Mouse (Mus musculus): ENCODE data around the gene Samd15.
"Not testable (repeated sequence)": the region's sequence is repeated elsewhere in the genome, so short reads cannot be mapped to it uniquely, and the experiment has no call there.

Gene Samd15

DNA sequence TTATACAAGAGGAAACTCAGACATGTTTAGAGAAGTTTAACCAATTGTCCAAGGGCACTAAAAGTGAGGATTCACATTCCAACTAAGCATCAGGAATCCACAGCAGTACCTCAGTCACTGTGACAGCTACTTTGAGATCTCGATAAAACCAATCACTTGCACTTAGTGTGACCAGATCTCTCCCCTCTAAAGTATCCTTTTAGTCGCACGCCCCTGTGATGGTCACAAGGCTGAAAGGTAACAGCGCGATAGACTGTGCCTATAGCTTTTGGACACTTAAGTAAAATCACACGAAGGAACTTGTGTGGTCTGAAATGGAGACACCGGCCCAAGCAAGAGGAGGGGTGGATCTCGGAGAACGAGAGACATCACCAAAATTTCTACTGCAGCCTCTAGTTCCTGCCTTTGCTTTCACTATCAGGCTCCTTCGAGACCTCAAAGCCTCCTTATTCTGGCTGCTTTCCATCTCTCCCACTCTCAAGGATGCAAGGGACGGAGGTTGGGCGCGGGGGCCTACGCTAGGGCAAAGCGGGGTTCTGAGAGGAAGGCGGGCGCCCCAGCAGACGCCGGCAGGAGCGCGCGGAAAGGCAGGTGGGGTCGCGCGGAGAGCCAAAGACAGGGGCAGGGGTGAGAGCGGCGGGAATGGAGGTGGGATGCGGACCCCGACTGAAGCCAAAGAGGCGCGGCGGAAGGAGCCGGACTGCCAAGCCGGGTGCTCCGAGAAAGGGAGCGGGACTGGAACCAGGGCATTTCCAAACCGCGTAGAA lies at the start of gene Samd15:
Gene Samd15 (plus strand): TSS at position 518 of the 767 bp plus-strand sequence.
- DNase-seq (ENCODE audit: low spot score in 2 of 2): peak in 1 of 2 experiments; percentile 18

DNA sequence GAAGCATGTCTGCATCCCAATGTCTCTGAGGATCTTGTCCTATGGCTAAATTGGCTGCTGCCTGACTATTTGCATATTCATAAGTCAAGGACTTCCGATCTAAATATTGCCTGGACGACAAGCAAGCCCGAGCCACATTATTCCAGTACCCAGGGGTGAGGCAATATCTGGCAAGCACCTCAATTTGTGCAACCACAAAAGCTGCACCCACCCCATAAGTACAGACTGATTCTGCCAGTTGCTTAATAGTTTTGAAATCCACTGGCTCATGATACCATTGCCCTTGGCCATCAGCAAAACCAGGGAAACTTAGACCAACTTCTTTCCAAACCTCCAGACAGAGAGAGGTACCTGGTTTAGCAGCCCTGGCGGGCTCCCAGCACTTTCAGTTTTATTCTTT lies 45.1 kb upstream of the Samd15 start:
- not testable (repeated sequence) for DNase-seq (ENCODE audit: low spot score in 2 of 2)

DNA sequence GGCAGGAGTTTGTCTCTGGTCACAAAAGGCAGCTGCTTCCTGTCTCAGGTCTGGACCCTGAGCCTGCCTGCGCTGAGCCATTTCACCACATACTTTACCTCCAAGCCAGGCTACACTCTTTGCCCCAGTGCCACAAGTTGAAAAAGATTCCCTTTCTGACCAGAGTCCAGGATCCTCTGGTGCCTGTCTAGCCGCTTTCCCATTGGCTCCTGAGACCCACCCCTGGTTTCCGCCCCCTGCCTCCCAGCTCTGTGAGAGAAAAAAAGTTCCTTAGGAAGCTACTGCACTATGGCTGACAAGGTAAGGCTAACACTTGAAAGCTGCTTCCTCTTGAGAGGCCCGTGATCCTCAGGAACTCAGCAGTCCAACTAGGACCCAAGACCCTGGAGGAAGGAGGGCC lies 42.2 kb upstream of the Samd15 start:
- no peak for DNase-seq (ENCODE audit: low spot score in 2 of 2)

DNA sequence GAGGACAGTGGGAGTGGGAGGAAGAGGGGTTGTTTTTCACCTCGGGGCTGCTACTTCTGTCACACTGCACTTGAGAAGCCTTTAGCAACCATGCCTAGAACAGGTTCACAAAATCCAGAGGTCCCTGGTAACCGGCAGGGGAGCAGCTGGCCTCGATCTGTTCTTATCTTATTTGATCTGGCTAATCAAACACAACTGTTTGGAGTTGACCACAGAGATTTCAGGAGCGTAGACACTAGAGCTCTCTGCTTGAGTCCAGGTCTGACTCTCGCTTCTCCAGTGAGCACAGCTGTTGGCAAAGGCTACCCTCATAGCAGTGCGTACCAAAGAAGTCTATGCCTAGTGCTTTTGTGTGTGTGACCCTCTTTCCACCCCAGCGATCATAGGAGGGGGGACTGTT lies 41.4 kb upstream of the Samd15 start:
- DNase-seq (ENCODE audit: low spot score in 2 of 2): no peak

DNA sequence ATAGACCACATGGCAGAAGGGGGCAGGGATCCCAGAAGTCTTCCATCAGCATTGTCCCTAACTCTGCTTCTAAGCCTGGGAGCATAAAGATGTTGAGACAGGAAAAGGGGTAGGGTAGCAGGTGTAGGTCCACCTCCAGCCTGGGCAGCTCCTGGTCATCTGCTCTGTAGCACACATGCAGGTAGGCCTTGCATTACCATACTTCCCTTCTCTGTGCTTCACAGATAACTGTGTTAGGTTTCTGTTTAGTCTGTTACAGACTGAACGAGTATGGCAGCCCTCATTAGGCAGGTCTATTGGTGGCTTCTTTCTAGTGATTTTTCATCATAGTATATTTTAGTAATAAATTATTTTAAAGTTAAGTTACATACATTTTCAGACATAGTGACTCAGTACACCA lies 39.2 kb upstream of the Samd15 start:
- no peak for DNase-seq (ENCODE audit: low spot score in 2 of 2)

DNA sequence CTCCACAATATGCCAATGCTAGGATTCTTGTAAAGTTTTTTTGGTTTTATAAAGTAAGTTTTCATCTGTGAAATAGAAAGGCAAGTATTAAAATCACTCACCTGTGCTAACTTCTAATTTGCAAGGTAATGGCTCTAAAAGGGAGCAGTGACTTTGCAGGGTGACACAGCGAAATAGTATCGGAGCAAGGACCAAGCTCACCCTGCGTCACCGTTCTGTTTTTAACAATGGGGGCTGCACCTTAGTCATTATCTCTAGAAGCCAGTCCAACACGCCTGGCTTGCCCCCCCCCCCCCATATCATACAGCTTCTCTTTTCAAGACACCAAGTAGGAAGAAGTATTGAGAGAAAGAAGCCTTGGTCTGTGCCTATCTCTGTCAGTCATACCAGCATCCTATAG lies 38.7 kb upstream of the Samd15 start:
- DNase-seq (ENCODE audit: low spot score in 2 of 2): no peak

DNA sequence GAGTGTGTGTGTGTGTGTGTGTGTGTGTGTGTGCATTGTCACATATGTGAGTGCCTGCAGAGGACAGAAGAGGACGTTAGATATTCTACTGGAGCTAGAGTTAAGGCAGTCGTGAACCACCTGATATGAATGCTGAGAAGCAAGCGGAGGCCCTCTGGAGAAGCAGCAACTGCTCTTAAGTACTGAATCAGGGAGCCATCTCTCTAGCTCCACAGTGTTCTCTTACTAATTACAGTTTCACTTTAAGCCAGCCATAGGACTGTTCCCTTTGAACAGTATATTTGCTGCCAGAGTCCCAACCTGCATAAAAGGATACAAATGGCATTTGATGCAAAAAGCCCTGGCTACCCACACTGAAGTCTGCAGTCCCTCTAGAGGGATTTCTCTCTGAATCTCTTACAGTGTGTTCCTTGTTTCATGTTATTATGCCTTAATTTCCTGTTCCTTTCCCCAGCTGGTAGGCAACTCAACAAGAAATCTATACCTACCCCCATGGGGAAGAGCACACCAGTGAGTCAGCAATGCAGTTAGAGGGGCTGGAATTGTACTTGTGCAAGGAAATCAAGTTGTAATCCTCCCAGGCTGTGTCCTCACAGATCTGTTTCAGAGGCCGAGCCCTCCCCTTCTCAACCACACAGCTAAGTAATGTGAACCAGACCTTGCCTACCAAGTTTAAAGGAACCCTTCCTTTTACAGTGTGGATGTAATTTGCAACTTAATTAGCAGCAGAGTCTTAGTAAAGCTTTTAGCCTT lies 24.2 kb upstream of the Samd15 start:
- no peak for DNase-seq (ENCODE audit: low spot score in 2 of 2)

DNA sequence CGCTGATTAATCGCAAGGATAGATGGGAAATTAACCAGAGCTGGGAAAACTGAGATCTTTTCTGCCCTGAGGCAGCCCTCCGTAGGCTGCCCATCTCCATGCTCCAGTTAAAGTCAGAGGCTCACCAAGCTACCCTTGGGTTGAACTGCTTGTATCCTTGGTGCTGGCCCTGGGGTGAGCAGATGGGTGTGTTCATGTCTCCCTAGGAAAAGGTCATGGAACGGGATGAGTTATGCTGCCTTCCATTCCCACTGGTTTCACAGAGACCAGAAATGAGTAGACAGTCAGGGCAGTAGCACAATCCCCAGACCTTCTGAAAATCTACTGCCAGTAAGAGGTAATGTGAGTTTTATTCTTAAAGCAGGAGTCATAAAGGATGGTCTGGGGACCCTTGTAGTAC lies 21.9 kb upstream of the Samd15 start:
- DNase-seq (ENCODE audit: low spot score in 2 of 2): no peak

DNA sequence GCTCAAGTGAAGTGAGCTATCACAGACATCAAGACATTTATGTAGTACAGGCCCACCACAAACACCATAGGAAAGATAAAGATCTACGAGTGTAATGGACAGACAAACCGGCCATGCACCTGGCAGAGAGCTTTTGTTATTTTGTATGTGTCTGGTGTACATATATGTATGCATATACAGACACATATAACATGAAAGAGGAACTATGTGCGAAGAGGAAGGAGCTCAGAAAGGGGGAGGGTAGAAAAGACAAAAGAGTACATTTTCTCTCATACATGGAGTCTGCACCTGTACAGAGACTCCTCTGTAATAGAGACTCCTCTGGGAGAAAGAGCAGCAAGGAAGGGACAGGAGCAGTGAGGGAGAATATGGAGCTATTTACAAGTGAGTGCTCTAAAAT lies 6.5 kb upstream of the Samd15 start:
- DNase-seq (ENCODE audit: low spot score in 2 of 2): no peak

DNA sequence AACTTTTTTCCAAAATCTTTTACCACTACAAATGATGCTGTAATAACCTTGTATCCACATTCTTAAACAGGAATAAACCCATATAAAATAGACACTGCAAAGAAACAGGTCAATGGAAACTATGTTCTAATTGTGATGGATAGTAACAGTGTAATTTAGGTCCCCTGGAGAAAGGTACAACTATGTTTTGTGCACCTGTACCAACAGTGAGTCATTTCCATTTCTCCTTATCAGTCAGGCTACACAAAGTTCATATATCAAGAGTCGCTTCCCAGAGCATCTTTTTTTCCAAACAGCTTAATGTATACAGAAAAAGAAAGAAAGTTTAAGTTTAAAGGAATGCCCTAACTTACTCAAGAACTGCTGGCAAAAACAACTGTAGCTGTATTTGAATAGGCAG lies 4.5 kb upstream of the Samd15 start:
- no peak for DNase-seq (ENCODE audit: low spot score in 2 of 2)

DNA sequence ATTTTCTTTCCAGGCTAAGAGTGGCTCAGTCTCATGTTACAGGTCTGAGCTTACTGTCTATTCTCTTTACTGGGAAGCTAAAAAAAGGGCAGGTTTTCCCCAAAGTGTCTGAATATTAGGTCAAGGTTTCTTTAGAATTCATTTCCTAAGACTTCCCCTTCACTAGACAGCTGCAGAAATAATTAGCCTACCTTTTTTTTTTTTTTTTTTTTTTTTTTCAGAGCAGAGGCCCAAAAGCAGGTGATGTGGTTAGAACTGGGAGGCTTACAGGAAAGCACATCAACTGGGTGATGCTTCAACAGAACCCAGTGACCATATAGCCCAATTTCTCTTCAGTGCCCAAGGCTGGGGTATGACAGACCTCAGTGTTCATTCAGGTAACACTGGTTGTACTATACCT lies 3.2 kb upstream of the Samd15 start:
- DNase-seq (ENCODE audit: low spot score in 2 of 2): no peak

DNA sequence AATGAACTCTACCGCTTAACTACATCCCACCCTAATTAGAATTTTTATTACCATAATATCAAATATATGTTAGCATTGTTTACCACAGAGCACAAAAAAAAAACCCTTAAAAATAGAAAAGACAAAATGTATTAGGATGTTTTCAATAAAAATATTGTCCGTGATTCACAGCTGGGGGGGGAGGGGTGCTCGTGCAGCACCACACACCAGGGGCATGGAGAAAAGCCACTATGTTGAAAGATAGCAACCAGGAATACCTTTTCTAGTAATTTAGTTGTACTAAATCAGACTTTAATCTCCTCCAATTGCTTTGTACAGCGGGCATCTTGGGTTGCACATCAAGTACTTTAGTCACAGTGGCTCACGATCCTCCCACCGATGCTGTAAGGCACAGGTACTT lies 731 bp upstream of the Samd15 start:
- no peak for DNase-seq (ENCODE audit: low spot score in 2 of 2)

DNA sequence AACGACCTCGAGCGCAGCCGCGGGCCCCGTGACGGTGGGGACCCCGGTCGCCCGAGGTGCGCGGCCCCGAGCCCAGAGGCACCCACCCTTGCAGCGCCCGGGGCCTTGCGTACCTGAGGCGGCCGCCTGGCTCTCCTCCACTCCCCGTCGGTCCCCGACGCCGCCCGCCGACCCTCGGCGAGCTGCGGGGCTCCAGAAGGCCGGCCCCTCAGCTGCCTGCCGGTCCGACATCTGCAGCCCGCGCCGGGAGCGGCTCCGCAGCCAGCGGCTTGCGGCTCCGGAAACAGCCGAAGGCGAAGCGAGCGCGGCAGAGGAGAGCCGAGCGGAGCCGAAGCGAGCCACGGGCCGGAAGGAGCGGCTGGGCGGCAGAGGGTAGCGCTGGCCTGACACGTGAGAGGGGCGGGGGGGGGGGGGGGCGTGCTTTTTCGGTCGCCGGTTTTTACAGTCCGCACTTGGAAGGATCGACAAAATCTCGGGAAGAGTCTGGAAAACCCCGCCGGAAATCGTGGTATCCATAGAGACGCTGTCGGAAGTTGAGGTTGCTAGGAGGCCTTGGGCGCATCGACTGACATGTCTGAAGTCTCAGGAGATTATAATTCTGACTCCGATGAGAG lies 557 bp downstream of the Samd15 start, which contains the start of gene Tmed8:
Gene Tmed8 (minus strand): TSS at position 482 of the 614 bp plus-strand sequence.
- peak; percentile 47 to 52 for DNase-seq (ENCODE audit: low spot score in 2 of 2)

DNA sequence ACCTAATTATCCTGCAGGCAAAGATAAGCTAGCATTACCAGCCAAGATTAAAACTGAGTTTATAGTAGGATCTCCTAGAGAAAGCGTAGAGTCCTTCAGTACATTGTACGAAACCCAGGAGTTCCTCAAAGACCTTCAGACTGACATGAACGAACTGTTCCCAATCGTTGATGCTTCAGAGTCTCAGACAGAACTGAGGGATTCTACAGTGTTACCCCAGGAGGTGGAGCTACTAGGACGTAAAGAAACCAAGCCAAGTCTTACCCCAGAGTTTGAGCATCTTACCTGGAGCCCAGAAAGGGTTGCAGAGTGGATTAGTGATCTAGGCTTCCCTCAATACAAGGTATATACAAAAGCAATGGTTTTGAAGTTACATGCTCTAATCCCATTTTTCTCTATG lies 2.2 kb downstream of the Samd15 start:
- no peak for DNase-seq (ENCODE audit: low spot score in 2 of 2)

DNA sequence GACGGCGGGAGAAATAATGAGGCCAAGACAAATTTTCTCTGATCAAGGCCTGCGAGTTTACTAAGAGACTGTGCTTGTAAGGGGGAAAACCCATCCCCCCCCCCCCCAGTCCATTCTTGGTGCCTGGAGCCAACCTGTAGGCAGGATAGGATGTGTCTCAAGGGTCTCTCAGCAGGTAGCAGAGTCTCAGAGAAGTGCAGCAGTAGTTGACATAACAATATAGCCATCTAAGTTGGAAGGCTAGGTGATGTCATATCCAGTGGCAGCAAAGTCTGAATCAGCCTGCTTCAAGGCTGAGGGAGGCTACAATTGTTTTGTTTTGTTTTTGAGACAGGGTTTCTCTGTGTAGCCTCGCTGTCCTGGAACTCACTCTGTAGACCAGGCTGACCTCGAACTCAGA lies 6.3 kb downstream of the Samd15 start:
- DNase-seq (ENCODE audit: low spot score in 2 of 2): not testable (repeated sequence)

DNA sequence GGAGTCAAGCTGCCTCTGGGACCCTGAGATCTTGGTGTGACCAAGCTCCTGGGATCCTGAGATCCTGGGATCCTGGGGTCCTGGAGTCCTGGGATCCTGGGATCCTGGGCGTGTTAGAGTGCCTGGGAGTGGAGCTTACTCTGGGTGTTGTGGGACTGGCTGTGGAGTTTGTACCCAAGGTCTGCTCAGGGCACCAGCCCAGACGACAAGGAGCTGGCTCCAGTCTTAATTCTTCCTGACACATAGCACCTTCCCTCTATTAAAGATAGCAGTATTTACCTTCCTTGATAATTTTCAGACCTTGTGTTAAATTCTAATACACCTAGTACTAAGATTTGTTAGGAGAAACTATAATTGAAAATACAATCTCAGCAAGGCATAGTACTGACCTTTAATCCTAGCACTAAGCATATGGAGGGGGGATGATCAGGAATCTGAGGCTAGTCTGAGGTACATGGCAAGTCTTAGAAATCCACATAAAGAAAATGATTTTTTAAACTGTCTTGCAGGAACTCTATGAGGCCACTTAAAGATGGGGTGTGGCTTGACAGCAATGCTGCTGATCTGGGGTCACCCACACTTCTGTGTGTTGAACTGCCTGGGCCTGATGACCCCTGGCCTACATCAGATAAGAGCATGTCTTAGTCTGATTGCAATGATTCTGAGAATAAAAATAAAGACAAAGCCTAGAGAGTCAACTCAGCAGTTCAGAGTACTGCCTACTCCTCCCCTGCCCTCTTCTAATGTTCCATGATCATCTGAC lies 13.5 kb downstream of the Samd15 start:
- DNase-seq (ENCODE audit: low spot score in 2 of 2): no peak

DNA sequence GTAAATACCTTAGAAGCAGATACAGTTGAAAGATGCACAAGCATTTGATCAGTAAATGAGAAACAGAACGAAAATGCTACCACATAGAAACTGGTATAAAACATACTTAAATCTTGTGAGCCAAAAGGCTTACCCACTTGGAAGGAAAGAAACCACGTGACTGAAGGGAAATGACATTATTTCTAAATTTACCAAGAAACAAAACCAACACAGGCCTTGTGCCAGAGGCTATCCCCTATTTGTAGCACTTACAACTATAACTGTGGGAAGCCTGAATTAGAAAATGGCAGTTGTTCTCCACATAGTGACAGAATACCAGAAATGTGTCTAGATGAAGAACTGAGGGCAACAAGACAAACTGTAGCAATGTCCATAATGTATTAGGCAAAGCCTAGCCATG lies 16.5 kb downstream of the Samd15 start:
- no peak for DNase-seq (ENCODE audit: low spot score in 2 of 2)

DNA sequence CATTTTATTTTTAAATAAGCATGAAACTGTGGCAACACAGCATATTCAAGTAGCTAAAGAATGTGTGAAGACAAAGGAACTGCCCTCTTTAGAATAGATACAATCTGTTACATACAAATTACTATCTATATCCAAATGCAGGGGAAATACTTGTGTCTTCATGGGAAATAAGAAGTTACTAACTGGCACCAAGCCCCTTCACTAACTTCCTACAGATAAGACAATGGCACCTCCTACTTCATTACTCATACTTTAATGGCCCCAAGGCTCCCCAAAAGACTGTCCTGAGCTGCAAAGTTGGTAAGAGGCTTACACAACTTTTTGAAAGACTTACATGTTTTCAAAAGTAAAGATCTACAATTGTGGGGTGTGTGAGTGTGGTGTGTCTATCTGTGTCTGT lies 18.1 kb downstream of the Samd15 start:
- no peak for DNase-seq (ENCODE audit: low spot score in 2 of 2)

DNA sequence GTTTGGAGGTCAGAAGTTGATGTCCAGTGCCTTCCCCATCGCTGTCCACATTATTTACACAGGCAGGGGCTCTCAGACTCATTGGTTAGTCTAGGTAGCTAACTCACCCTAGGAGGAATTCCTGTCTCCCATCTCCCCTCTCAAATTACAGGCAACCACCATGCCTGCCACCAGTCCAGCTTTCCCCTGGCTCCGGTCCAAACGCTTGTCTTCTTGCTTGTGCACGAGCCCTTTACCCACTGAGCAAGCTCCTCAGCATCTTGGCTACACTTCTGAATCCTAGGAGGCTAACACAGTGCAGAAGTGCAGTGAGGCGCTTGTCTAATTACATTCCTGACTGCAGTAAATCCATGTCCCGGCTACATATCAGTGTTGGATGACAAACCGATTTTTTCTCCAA lies 19.8 kb downstream of the Samd15 start:
- DNase-seq (ENCODE audit: low spot score in 2 of 2): no peak

DNA sequence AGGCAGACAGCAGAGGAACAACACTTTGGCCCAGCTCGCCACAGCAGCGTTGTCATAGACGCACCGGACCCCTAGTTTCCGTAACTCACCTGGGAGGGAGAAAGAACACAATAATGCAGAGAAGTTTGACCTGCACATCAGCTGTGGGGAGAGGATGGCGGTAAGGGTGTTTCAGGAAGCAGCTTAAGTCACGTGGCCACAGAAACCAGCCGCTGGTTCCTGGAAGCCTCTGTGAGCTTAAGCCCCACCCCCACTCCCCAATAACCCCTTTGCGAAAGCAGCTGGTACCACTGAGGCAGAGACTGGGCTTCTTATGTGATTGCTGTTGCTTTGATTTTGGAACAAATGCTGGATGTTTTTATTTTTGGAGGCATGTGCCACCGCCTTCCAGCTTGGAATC lies 25.4 kb downstream of the Samd15 start:
- DNase-seq (ENCODE audit: low spot score in 2 of 2): no peak

DNA sequence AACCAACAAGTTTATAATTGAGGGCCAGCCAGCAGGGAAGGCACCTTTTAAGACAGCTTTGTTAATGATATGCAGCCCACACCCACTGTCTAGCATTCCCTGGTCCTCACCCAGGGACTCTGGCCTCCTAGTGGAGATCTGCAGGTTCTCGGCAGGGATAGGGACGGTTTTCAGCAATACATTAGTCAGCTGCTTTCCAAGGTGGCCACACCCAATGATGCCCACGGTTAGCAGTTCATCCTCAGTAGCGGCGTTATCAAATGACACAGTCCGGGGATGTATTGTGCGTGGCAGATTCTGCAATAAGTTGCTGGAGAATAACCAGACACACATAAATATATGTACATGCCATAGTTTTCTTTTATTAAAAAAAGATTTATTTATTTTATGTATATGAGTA lies 27.3 kb downstream of the Samd15 start:
- DNase-seq (ENCODE audit: low spot score in 2 of 2): no peak

DNA sequence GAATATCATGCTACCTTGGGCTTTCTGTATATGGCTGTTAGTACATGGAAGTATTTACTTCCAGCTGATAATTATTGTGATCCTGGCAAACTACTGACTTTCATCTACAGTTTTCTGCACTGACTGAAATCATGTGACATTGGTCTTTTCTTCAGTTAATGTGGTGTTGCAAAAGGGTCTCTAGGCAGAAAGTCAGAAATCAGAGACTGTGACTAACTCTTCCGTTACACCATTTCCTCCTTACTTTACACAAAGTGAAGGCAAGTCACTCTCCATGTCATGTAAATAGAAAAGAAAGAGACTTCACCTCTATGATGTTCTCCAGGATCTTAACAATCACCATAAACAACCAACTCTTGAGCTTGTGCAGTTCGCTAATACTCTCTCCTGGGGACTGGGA lies 30.1 kb downstream of the Samd15 start:
- DNase-seq (ENCODE audit: low spot score in 2 of 2): no peak
